Mouse (Mus musculus) CH12.LX (cell line): ENCODE measurements around the gene Nanos2.

Experiments
- CTCF ChIP-seq, 2 experiments: IDR thresholded peaks in 1 of 2; conservative IDR thresholded peaks in 1 of 2; 2 replicates each; pipeline ENCODE4 v1.5.1; 2011 to 2012; ENCODE audit warnings: low read depth in 2 of 2, low read length in 2 of 2, improper control_type of control experiment in 1 of 2, inconsistent platforms in 1 of 2, mild to moderate bottlenecking in 1 of 2, moderate library complexity in 1 of 2
- EP300 ChIP-seq: IDR thresholded peaks from 2 replicates; pipeline ENCODE4 v1.6.1; 2011; ENCODE audit warnings: low read length, improper control_type of control experiment
- MAFK ChIP-seq: IDR thresholded peaks from 2 replicates; pipeline ENCODE4 v1.6.1; 2011; ENCODE audit warnings: low read length, improper control_type of control experiment; ENCODE audit not compliant: insufficient replicate concordance
- NELFE ChIP-seq: IDR thresholded peaks from 2 replicates; pipeline ENCODE4 v1.6.1; 2011; ENCODE audit warnings: low read depth, low read length, improper control_type of control experiment
- POLR2AphosphoS2 ChIP-seq: IDR thresholded peaks from 2 replicates; pipeline ENCODE4 v1.6.1; 2011; ENCODE audit warnings: low read depth, low read length, improper control_type of control experiment
- RCOR1 ChIP-seq: conservative IDR thresholded peaks from 2 replicates; pipeline ENCODE4 v1.6.1; 2012; ENCODE audit warnings: low read depth, mild to moderate bottlenecking, inconsistent platforms, low read length, improper control_type of control experiment
- TBP ChIP-seq: conservative IDR thresholded peaks from 2 replicates; pipeline ENCODE4 v1.6.1; 2011; ENCODE audit warnings: low read depth, low read length, improper control_type of control experiment
- USF1 ChIP-seq: IDR thresholded peaks from 2 replicates; pipeline ENCODE4 v1.6.1; 2014; ENCODE audit warnings: low read depth, mild to moderate bottlenecking, inconsistent platforms, low read length, improper control_type of control experiment
- ZMIZ1 ChIP-seq: IDR thresholded peaks from 2 replicates; pipeline ENCODE4 v1.6.1; 2012; ENCODE audit warnings: low read depth, mild to moderate bottlenecking, inconsistent platforms, low read length, improper control_type of control experiment
- ZNF384 ChIP-seq: IDR thresholded peaks from 2 replicates; pipeline ENCODE4 v1.6.1; 2012; ENCODE audit warnings: low read depth, low read length, improper control_type of control experiment, inconsistent platforms

GRCm38 (mm10) chr7:18989995-18990394 lies 2.8 kb downstream of the Nanos2 start:
- TF ChIP-seq ZMIZ1: no peak
- no peak for TF ChIP-seq POLR2AphosphoS2
- TF ChIP-seq CTCF (conservative IDR thresholded peaks at IDR 0.05 in 1 of 2, IDR thresholded peaks at IDR 0.05 in 1 of 2; ENCODE audit: low read depth in 2 of 2, low read length in 2 of 2): peak in 1 of 2 experiments; percentile 47; a peak in 2 of 4 replicates
- no peak for TF ChIP-seq RCOR1
- TF ChIP-seq MAFK: no peak
- no peak for TF ChIP-seq EP300
- TF ChIP-seq USF1: no peak
- no peak for TF ChIP-seq TBP
- no peak for TF ChIP-seq ZNF384
- TF ChIP-seq NELFE: no peak
